Mouse (Mus musculus) intestine, postnatal 0 days (tissue): ENCODE data around the gene Il1rap. TPM values are rescaled to one million over a fixed set of nuclear protein-coding genes. Genes with fewer than 3 reads are reported as not detected.

ENCODE experiments used
- ATAC-seq: fragments of 200-750 bp; cut with Nextera tagmentation; 2 replicates; pipeline ENCODE4 v1.8.0; 2017; ENCODE audit warnings: mild to moderate bottlenecking, moderate TSS enrichment, moderate library complexity
- H3K27ac ChIP-seq: fragments of 300-500 bp; sonication (generic); 2 replicates; pipeline ENCODE4 v1.5.1; 2014; ENCODE audit warnings: mild to moderate bottlenecking, low read depth, low read length, moderate library complexity
- H3K27me3 ChIP-seq: fragments of 300-500 bp; sonication (generic); replicated peaks from 2 replicates; pipeline ENCODE4 v1.6.1; 2014; ENCODE audit warnings: low read length, mixed read lengths; ENCODE audit not compliant: control insufficient read depth, insufficient read depth
- H3K36me3 ChIP-seq: fragments of 300-500 bp; sonication (generic); 2 replicates; pipeline ENCODE4 v1.6.1; 2014; ENCODE audit warnings: mild to moderate bottlenecking, moderate library complexity; ENCODE audit not compliant: control insufficient read depth, insufficient read depth
- H3K4me1 ChIP-seq: fragments of 300-500 bp; sonication (generic); replicated peaks from 2 replicates; pipeline ENCODE4 v1.6.1; 2014; ENCODE audit warnings: antibody characterized with exemption, low read length, mixed read lengths; ENCODE audit not compliant: control insufficient read depth, insufficient read depth
- H3K4me2 ChIP-seq: fragments of 300-500 bp; sonication (generic); replicated peaks from 2 replicates; pipeline ENCODE4 v1.6.1; 2014; ENCODE audit warnings: low read depth, mild to moderate bottlenecking, moderate library complexity
- H3K4me3 ChIP-seq: fragments of 300-500 bp; sonication (generic); 2 replicates; pipeline ENCODE4 v1.5.1; 2014; ENCODE audit warnings: low read depth, low read length
- H3K9ac ChIP-seq: fragments of 300-500 bp; sonication (generic); 2 replicates; pipeline ENCODE4 v1.6.1; 2014; ENCODE audit warnings: mild to moderate bottlenecking, low read depth, low read length
- H3K9me3 ChIP-seq: fragments of 300-500 bp; sonication (generic); 2 replicates; pipeline ENCODE4 v1.6.1; 2016; ENCODE audit warnings: mixed run types; ENCODE audit not compliant: control insufficient read depth
- CTCF ChIP-seq: sonication (generic); IDR thresholded peaks from 2 replicates; pipeline ENCODE4 v1.5.1; 2016; ENCODE audit warnings: low read depth, mild to moderate bottlenecking, control low read depth, antibody characterized with exemption, moderate library complexity
- WGBS: fragments of 180-500 bp; shearing (Covaris S2); extraction: QIAGEN DNeasy Blood & Tissue Kit; methylation state at CpG from one replicate; pipeline ENCODE4 v1.1.7; 2014; 5-methylcytosine and 5-hydroxymethylcytosine counted together
- polyA plus RNA-seq: library from polyadenylated mRNA; unstranded; fragments of >200 nt; fragmentation: Nextera tagmentation; extraction: Ambion mirVana; gene quantifications from 2 replicates; pipeline ENCODE4 v1.2.1, GENCODE M21; 2015

Il1rap gene
- polyA plus RNA-seq, 1 experiment from 2014 or later: 2.2 TPM

- no peak overlapping the region for H3K4me3 ChIP-seq
- no peak overlapping the region for H3K27ac ChIP-seq
- no peaks in the 10 kb centered on the region for H3K9me3 ChIP-seq
- WGBS: 70% methylated on average over 6 of the region's 6 CpGs
- H3K27me3 ChIP-seq: no peaks in the 10 kb centered on the region
- no peak for ATAC-seq
- H3K4me1 ChIP-seq: no peaks in the 10 kb centered on the region
- TF ChIP-seq CTCF: no peak
- no peak overlapping the region for H3K4me2 ChIP-seq
- no peaks in the 10 kb centered on the region for H3K36me3 ChIP-seq
- no peak overlapping the region for H3K9ac ChIP-seq
These were observed 124.3 kb downstream of the Il1rap start for GRCm38 (mm10) chr16:26705658-26706371.

GRCm38 (mm10) chr16:26706503-26706902 is 125.0 kb downstream of the Il1rap start:
- Histone ChIP-seq H3K27ac (no peak overlapping the region), H3K4me2 (no peak overlapping the region), H3K9ac (no peak overlapping the region), H3K9me3 (no peaks in the 10 kb centered on the region), H3K4me3 (no peak overlapping the region), H3K36me3 (no peaks in the 10 kb centered on the region), H3K27me3 (no peaks in the 10 kb centered on the region), H3K4me1 (no peaks in the 10 kb centered on the region)
- no peak for ATAC-seq
- 64% methylated on average over 2 of the region's 2 CpGs for WGBS
- TF ChIP-seq CTCF: no peak

- no peak for ATAC-seq
- TF ChIP-seq CTCF: no peak
- Histone ChIP-seq H3K9me3 (no peaks in the 10 kb centered on the region), H3K4me3 (no peak overlapping the region), H3K4me2 (no peak overlapping the region), H3K4me1 (no peaks in the 10 kb centered on the region), H3K27me3 (no peaks in the 10 kb centered on the region), H3K9ac (no peak overlapping the region), H3K36me3 (no peaks in the 10 kb centered on the region), H3K27ac (no peak overlapping the region)
- 89% methylated on average over 3 of the region's 3 CpGs for WGBS
These were observed 129.4 kb downstream of the Il1rap start for GRCm38 (mm10) chr16:26710922-26711321.

- H3K27ac ChIP-seq: no peak overlapping the region
- WGBS: 83% methylated on average over 5 of the region's 5 CpGs
- TF ChIP-seq CTCF: no peak
These were observed 132.2 kb downstream of the Il1rap start for GRCm38 (mm10) chr16:26713538-26714316.

GRCm38 (mm10) chr16:26722464-26722863 is 141.0 kb downstream of the Il1rap start:
- ATAC-seq: no peak
- H3K9me3 ChIP-seq: no peaks in the 10 kb centered on the region
- 76% methylated on average over 11 of the region's 11 CpGs for WGBS
- no peak for TF ChIP-seq CTCF
- H3K4me3 ChIP-seq: no peak overlapping the region
- no peaks in the 10 kb centered on the region for H3K27me3 ChIP-seq
- no peaks in the 10 kb centered on the region for H3K36me3 ChIP-seq
- no peaks in the 10 kb centered on the region for H3K4me1 ChIP-seq
- no peak overlapping the region for H3K4me2 ChIP-seq
- no peak overlapping the region for H3K27ac ChIP-seq
- H3K9ac ChIP-seq: no peak overlapping the region

More at GRCm38 (mm10) chr16:26713538-26714316, 132.2 kb downstream of the Il1rap start:
- H3K4me2 ChIP-seq: no peak overlapping the region
- H3K9ac ChIP-seq: no peak overlapping the region
- no peaks in the 10 kb centered on the region for H3K4me1 ChIP-seq
- ATAC-seq: no peak
- no peaks in the 10 kb centered on the region for H3K27me3 ChIP-seq
- H3K36me3 ChIP-seq: no peaks in the 10 kb centered on the region
- no peaks in the 10 kb centered on the region for H3K9me3 ChIP-seq
- H3K4me3 ChIP-seq: no peak overlapping the region

- Histone ChIP-seq H3K36me3 (no peaks in the 10 kb centered on the region), H3K9ac (no peak overlapping the region), H3K4me3 (no peak overlapping the region), H3K27ac (no peak overlapping the region), H3K9me3 (no peaks in the 10 kb centered on the region), H3K4me1 (no peaks in the 10 kb centered on the region), H3K4me2 (no peak overlapping the region), H3K27me3 (no peaks in the 10 kb centered on the region)
- WGBS: 66% methylated on average over 5 of the region's 5 CpGs
- ATAC-seq: no peak
- TF ChIP-seq CTCF: no peak
These were observed 142.6 kb downstream of the Il1rap start for GRCm38 (mm10) chr16:26723952-26724747.
